Mouse (Mus musculus) left cerebral cortex, postnatal 14 days (tissue): ENCODE data around the gene Hoxd11. TPM values are rescaled to one million over a fixed set of nuclear protein-coding genes. Genes with fewer than 3 reads are reported as not detected.

Experiments
- DNase-seq, 2 experiments: peaks; one replicate each; pipeline ENCODE4 v3.0.0; 2021 to 2022; ENCODE audit warnings: low spot score in 2 of 2, mixed read lengths in 1 of 2
- intact Hi-C: fragments of 180-260 bp; cut with DNase I; formaldehyde crosslinking; loops from one replicate; pipeline ENCODE4 v1.15.1; 2025
- total RNA-seq, 2 experiments: library from RNA; stranded (reverse); gene quantifications; 2 replicates each; pipeline ENCODE4 v1.2.3; 2021

The Hoxd11 gene
- total RNA-seq, 2 experiments from 2014 or later = not detected

DNA sequence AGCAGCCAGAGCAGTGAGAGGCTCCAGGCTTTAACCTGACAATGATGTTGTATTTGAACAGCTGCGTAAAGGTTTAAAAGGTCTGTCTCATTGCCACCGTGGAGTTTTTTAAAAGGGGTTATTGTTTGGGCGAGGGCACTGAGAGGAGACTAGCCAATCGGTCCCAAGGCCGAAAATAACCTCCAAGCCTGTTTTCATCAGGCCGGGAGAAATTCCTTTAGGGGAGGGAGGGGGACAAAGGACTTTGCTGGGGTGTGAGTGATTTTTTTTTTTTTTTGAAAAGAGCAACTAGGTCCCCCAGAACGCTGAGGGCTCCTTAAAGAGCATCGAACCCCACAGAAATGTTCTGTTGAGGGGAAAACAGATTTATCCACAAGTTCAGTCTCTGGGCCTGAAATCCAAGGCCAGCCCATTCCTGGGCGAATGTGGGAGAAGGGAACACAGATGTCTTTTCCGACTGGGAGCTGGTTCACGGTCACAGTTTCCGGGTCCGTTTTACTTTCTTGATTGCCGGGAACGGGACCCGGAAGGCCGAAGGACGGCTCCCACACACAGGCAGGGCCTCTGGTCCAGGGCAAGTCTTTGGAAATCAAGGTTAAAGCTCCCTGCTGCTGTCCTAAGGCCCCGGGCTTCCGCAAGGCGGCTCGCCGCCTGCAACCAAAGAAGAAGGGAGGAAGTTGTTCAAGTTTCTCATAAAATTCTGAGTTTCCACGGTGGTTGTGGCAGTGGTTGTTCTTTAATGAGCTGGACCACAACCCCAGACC lies 10.4 kb downstream of the Hoxd11 start:
- intact Hi-C loops = no loop called here
- no peak for DNase-seq

DNA sequence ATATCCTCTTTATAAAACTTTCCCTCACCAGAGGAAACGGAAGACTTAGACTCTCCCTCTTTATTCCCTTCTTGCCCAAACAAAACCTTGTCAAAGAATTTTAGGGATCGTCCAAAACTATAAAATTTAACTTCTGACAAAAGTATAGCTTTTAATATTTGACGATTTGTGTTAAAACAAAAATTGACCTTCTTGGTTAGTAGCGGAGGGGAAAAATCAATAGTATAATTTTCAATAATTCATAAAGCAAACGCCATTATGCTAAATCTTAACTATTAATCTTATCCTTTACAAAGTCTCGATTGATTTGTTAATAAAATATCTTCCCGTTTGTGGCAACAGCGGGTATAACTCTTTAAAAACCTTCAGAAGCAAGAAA lies 11.0 kb downstream of the Hoxd11 start:
- intact Hi-C loops = no loop called here
- no peak for DNase-seq

DNA sequence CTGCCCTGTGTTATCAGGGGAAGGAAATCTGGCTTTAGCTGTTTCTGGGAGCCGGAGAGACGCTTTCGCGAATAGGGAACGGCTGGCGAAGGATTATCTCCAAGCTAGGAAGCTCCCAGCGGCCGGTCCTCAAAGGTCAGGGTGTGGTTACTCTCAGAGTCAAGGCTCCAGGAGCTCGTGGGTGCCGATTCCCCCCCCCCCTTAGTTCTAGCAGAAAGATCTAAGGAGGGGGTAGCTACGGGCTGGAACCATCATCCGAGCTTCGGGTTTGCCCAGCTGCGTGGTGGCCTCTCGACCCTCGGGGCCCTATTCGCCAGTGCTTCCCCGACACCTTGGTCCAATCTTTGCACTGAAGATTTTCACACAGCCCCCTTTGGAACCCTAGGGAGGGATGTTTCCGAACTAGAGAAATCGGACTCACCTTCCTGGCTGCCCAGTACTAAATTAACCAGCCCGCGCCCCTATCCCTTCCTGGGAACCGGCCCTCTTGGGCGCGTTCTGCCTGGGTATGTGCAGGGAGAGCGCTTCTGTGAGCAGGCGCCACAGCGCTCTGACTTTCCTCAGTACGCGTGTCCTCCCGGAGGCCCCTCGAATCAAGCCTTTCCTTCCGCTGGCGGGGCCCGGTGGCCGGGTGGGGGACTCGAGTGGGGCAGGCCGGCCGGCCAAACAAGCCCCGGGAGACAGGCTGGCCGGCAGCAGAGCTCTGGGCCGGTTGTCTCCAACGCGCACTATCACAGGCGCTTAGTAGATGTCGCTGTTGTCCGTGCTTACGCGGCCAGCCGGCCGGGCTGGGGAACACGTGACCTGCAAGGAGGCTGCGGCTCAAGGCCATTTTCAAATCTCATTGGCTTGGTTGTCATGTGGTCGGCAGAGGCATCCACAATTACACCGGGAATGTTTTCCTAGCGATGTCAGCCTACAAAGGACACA lies 11.9 kb downstream of the Hoxd11 start, which contains the start of gene Hoxd10:
Gene Hoxd10, plus strand, starts transcription at position 903 of the 930 bp plus-strand sequence.
- intact Hi-C loops = no loop called here
- DNase-seq = no peak

DNA sequence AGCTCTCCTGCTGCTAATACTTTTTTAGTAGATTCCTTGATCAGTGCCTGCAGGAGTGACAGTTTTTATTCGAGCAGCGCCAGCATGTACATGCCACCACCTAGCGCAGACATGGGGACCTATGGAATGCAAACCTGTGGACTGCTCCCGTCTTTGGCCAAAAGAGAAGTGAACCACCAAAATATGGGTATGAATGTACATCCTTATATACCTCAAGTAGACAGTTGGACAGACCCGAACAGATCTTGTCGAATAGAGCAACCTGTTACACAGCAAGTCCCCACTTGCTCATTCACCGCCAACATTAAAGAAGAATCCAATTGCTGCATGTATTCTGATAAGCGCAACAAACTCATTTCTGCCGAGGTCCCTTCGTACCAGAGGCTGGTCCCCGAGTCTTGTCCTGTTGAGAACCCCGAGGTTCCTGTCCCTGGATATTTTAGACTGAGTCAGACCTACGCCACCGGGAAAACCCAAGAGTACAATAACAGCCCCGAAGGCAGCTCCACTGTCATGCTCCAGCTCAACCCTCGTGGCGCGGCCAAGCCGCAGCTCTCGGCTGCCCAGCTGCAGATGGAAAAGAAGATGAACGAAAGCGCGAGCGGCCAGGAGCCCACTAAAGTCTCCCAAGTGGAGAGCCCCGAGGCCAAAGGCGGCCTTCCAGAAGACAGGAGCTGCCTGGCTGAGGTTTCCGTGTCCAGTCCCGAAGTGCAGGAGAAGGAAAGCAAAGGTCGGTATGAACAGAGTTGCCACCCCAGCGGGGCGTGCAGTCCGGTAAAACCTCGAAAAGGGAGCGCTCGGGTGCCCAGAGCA lies 12.8 kb downstream of the Hoxd11 start:
- intact Hi-C loops = no loop called here
- no peak for DNase-seq

DNA sequence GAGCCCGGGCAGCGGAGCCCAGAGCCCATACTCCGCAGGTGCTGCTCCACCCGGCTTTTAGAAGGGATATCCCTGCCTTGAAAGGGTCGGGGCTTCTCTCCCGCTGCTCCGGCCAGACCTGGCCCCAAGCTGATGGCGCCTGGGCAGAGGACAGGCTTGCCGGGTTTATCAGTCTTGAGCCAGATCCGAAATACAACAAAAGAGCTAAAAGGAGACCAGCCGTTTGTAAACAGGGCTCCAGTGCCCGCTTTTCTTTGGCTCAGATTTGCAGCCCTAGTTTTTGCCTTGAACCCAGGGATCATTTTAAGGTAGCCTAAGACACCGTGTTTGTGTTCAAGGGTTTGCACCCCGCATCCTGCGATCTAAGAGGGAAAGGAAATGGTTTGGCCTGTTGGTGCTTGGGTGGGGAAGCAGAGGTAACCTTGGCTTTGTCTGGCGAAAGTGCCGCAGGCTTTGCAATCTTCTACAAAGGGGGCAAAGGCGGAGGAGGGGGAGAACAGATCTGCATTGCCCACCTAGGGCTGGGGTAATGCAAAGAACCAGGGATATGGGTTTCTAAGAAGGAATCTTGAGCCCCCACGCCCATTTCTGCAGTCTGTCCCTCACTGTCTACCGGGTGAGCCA lies 13.6 kb downstream of the Hoxd11 start:
- DNase-seq = no peak
- intact Hi-C loops = no loop called here

DNA sequence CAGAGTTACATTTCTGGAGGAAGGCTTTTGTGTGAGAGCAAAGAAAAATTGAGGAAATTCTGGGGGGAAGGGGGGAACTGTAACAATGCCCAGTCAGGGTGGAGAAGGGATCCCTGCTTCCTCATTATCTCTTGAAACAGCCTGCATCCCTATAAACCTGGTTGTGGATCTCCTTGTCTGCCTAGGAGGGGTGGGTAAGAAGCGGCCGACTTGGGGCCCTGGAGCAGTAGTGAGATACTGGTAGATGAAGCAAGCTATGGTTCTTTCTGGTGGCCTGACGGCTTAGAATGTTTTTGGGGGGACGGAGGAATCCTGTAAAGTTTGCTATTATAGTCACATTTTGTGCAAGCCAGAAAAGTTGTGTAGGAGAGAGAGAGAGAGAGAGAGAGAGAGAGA lies 14.1 kb downstream of the Hoxd11 start:
- intact Hi-C loops = no loop called here
- DNase-seq = no peak

DNA sequence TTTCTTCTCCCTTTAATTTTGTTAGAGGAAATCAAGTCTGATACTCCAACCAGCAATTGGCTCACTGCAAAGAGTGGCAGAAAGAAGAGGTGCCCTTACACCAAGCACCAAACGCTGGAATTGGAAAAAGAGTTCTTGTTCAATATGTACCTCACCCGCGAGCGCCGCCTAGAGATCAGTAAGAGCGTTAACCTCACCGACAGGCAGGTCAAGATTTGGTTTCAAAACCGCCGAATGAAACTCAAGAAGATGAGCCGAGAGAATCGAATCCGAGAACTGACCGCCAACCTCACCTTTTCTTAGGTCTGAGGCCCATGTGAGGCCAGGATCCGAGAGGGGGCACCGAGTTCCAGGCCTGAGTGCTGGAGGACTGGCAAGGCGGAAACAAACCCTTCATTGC lies 14.7 kb downstream of the Hoxd11 start:
- intact Hi-C loops = no loop called here
- DNase-seq = no peak

DNA sequence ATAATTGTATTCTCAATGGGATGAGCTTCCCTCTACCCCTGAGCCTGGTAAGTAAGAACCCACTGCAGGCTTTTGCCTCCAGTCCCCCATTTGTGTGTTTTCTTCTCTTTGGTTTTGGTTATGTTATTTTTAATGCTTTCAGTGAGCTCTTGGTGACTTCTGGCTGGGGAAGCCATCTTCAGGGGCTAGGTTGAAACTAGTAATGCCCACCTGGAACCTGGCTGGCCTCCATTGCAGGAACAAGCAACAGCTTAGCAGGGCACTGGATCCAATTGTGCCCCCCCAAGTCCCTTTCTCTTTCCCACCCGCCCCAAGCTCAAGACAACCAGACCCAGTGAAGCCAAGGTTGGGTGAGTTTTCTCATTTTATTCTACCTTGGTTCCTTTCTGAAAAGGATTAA lies 16.0 kb downstream of the Hoxd11 start:
- intact Hi-C loops = loop anchor here (5.0 kb wide), 1 partner anchor 38 kb away; the partner anchor contains the start of gene Evx2
- DNase-seq = no peak

DNA sequence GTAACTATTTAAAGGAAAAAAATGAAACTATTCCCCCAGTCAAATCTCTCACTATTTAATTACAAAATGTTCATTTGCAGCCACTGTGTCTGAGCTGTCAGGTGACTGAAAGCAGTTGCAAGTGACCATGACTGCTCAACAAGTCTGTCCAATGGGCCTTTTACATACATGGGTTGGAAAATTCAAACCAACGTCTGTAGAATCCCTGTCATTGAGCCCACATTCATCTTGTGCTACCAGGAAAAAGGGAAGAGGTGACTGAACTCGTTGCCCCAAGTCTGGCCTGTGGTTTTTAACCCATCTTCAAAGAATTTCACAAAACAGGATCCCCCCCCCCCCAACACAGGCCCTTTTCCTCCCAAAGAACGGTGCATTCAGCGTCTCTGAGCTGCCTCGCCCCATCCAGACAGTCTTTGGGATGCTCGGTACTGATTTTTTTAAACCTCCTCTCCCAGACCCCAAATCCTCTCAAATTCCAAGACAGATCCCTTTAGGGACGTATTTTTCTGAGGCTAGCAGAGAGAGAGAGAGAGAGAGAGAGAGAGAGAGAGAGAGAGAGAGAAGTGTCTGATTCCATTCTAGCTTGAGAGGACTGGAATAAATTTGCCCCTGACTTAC lies 16.6 kb downstream of the Hoxd11 start:
- intact Hi-C loops = loop anchor here (5.0 kb wide), 1 partner anchor 39 kb away; the partner anchor contains the start of gene Evx2
- no peak for DNase-seq

DNA sequence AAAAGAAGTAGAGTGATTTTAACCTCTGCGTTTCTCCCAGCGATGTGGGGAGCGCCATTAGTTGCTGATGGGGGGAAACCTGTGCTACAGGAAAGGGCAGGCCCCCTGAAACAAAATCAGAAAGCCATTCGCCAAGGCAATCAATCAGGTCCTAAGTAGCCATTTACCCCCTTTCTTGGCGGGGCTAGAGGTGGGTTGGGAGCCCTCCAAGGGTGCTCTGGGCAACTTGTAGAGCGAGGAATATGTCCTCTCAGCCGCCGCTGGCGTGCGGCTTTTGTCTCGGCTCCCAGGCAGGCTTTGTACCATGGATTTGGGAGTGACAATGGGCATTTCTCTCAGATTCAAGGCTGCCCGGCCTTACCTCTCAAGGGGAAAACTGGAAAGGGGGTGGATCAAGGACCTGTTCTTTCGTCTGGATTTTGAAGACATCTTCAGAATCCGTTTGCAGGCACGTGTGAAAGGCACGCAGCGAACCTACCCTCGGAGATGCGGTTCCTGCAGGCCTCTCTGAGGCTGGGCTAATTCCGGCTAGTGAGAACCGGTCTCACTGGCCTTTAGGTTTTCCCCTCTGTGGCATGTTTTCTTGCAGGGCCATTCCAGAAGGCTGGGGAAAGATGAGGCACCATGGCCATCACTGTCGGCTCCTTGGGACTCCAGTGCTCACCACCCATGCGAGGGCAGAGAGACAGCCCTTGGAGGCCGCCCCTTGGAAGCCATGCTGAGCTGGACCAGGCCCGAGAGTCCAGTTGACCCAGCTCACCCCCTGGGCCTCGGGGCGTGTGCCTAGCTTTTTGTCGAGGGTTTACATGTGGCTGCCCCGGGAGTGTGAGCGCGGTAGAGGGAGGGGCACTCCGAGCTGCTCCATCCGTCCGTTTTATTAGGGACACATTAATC lies 17.3 kb downstream of the Hoxd11 start:
- no peak for DNase-seq
- intact Hi-C loops = loop anchor here (5.0 kb wide), 1 partner anchor 39 kb away; the partner anchor contains the start of gene Evx2

DNA sequence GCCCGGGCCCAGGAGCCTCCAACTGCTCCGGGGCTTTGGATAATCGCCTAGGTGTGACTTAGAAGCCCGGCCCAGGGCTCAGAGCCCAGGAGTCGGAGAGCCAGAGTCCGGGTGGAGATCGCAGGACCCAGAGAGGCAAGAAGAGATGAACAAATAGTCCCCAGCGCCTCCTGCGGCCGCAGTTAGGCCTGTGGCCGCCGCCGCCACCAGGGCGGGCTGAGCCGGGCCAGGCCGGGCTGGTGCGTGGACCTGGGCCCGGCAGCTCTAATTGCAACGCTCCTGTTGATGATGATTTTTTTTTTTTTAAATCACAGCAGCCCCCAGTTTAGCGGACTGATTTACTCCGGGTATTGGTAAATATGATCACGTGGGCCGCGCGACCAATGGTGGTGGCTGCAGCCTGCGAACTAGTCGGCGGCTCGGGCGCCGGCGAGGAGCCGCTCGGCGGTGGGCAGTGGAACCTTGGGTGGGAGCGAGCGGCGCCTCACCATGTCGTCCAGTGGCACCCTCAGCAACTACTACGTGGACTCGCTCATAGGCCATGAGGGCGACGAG lies 18.3 kb downstream of the Hoxd11 start, which contains the start of gene Hoxd9:
Gene Hoxd9, plus strand, starts transcription at position 161 of the 555 bp plus-strand sequence.
- DNase-seq = no peak
- intact Hi-C loops = loop anchor here (5.0 kb wide), 1 partner anchor 40 kb away; the partner anchor contains the start of gene Evx2

DNA sequence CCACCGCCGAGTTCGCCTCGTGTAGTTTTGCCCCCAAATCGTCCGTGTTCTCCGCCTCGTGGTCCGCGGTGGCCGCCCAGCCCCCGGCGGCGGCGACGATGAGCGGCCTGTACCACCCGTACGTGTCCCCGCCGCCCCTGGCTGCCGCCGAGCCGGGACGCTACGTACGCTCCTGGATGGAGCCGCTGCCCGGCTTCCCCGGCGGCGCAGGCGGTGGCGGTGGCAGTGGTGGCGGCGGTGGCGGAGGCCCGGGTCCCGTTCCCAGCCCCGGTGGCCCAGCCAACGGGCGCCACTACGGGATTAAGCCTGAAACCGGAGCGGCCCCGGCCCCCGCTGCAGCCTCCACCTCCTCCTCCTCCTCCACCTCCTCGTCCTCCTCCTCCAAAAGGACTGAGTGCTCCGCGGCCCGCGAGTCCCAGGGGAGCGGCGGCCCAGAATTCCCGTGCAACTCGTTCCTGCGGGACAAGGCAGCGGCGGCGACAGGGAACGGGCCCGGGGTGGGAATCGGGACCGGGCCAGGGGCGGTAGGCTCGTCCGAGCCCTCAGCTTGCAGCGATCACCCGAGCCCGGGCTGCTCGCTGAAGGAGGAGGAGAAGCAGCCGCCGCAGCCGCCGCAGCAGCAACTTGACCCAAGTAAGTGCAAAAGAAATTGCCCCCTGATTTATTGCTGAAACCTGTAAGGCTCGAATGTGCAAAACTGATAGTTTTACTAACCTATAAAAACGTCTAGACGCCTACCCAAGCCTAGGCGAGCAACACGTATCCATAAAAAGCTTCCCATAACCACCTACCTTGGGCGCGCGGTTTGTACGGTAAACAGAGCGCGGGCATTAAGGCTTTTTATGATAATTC lies 19.1 kb downstream of the Hoxd11 start:
- intact Hi-C loops = loop anchor here (5.0 kb wide), 1 partner anchor 41 kb away; the partner anchor contains the start of gene Evx2
- DNase-seq = no peak

DNA sequence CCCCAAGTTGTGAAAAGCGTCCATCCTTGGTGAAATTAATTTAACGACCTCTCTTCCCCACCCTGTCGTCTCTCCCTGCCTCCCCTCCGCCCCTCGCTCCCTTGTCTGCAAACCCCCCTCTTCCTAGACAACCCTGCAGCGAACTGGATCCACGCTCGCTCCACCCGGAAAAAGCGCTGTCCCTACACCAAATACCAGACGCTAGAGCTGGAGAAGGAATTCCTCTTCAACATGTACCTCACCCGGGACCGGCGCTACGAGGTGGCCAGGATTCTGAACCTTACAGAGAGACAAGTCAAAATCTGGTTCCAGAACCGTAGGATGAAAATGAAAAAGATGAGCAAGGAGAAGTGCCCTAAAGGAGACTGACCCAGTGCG lies 19.7 kb downstream of the Hoxd11 start:
- DNase-seq = no peak
- intact Hi-C loops = loop anchor here (5.0 kb wide), 1 partner anchor 42 kb away; the partner anchor contains the start of gene Evx2

DNA sequence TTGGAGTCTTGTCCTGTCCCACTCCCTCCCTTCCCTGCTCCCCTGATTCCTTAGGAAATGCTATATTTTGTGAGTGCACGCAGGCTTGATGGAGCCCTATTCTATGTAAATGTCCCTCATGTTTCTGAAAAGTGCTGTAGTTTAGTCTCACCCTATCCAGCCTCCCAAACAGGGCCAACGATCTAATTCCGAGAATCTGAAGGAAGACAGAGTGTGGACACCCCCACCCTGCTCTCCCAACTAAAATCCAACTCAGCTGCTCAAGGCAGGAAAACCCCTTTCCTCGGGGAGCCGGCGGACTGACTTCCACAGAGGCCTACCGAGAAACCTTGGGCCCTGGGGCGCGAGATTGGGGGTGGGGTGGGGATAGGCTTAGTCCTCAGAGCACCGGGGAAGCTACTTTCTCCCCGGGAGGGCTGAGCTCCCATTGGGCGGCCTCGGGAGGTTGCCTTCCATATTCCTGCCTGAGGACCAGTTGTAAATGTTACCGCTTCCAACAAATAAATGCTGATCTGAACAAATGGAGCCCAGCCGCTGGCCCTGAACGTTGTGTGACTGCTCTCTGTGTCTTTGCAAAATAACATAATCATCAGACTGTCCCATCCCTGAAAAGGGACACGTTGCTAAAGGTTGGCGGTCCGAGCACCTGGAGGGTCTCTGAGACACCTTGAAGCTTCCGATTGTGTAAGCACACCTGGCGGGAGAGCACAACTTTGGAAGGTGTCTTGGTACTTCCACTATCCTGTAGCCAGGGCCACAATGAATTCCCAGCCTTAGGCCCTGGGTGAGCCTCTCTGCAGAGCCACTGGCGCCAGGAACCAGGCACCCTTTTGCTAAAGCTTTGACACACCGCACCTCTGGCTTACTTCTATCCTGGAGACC lies 20.5 kb downstream of the Hoxd11 start:
- intact Hi-C loops = loop anchor here (2.0 to 5.0 kb wide), 5 partner anchors 43 to 889 kb away; partner anchors contain the start of gene Evx2
- no peak for DNase-seq

DNA sequence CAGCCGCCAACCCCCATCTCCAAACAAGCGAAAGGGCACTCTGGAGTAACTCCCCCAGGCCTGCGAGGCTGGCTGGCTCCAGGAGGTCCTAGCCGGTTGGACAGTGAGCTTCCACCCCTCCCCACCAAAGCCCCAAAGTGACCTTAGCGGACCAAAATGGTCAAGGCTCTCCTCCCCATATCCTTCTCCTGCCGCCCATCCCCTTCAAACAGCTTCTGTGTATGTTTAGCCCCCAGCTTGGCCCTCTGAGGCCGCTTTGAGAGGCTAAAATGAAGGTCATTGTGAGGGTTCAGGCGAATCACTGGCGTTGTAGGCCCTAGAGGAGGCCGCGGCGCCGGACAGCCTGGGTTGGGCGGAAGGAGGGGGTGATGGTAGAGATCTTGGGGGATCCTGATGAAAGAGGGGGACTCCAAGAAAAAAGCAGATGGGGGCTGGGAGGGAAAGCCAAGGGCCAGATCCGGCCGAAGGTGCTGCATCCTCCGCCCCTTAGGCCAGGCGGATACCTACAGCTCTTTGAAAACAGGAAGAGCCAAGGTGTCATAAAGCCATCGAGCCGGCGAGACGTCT lies 21.3 kb downstream of the Hoxd11 start:
- no peak for DNase-seq
- intact Hi-C loops = loop anchor here (2.0 to 5.0 kb wide), 4 partner anchors 262 to 888 kb away; no protein-coding TSS in a partner anchor
